Mouse (Mus musculus) left cerebral cortex, adult 9 months (tissue): ENCODE data around the gene Zfp260.
"Not testable (repeated sequence)": the region's sequence is repeated elsewhere in the genome, so short reads cannot be mapped to it uniquely, and the experiment has no call there.

Experiments used
- DNase-seq, 2 experiments: peaks; one replicate each; pipeline ENCODE4 v3.0.0; 2022; ENCODE audit warnings: low spot score in 2 of 2

The Zfp260 gene

DNA sequence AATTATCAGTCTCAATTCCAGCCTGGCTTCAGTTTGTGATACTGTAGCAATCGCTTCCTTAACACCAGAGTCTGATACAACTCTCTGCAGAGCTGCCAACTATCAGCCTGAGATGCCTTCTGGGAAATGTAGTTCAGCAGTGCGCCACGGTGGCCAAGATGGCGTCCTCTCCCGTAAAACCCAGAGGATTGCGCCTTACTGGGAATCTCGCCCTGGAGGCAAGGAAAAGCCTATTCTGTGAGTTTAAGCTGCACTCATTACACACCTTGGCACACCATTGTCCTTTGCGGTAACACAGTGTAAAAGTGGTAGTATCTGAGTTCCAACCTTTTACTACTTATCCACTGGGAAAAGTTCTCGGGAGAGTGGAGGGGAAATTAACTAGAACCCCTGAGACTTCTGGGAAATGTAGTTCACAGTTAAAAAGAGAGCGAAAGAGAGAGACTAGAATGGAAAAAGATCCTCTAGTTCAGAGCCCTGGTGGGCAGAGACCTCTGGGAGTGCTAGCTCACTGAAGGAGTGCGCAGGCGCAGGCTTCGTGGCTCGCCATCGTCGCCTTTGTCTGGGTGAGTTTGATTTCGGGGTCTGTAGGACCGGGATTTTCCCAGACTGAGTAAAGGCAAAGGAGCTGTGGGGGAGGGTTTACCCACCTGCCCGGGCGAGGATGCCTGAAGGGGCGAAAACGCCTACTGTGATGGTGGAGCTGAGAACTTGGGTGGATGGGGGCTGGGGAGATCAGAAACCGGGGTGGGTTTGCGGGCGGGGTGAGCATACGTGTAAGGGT, at the start of gene Zfp260:
Gene Zfp260, plus strand, starts transcription at position 132 of the 784 bp plus-strand sequence.
- peak; percentile 83 to 93 for DNase-seq

DNA sequence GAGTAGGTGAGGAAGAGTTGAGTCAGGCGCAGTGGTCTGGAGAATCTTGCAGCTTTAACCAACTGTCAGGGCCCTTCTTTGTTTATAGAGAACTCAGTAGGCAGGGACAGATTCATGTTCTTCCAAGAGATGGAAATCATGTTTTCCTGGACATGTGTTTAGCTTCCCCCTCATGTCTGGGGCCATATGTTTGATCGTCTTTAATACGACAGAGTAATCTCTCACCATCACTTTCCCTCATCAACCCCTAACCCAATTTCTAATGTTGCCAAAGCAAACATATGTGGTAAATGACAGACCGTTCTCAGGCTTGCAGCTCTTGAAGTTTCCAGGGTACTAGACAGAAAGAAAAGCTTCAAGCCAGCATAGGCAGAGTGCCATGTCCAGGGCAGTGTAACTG, 46.5 kb upstream of the Zfp260 start:
- DNase-seq: no peak

DNA sequence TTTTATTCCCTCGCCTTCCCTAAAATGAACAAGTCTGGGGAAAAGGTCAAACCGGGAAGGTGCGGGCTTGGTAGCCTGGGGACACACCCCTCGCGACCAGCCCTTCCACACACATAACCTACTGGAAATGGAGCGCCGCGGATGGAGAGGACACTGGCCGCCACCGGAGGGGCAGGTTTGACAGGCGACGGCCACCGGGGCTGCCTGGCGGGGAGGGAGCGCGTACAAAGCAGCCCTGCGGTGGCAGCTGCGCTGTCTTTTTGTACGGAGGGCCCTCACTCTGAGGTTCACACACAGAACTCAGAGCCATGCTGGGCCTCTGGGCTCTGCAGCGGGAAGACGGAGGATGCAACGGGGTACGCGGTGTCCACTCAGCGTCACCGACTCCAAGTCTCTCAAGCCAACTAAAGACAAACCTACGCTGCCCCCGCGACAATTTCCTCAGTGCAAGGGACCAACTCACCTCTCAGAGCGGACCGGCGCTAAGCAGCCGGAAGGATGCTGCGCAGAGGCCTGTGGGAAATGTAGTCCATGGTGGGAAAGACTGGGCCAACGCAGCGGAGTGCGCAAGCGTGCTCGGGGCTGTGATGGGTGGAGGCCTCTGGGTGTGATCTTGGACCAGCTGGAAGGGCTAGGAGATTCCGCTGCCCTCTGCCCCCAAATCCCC, 43.6 kb upstream of the Zfp260 start, which contains the start of gene Zfp14:
Gene Zfp14, minus strand, starts transcription at position 499 of the 667 bp plus-strand sequence.
- DNase-seq: peak; percentile 74 to 92

DNA sequence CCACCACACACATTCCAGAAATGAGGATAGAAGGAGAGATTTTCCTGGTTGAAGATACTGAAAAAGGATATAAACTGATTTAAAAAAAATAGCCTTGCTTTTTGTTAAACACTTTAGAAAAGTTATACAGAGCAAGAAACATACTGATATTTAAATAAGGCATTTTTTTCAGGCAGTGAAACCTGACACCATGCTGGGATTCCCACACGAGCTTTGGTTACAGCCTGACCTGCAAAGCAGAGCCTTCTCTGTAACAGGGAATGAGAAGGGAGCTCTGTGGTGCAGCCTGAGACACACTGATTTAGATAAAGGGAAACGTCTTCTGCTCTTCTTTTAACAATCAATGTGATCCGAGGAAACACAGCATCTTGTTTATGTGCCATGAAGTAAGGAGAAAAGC, 41.0 kb upstream of the Zfp260 start:
- DNase-seq: no peak

DNA sequence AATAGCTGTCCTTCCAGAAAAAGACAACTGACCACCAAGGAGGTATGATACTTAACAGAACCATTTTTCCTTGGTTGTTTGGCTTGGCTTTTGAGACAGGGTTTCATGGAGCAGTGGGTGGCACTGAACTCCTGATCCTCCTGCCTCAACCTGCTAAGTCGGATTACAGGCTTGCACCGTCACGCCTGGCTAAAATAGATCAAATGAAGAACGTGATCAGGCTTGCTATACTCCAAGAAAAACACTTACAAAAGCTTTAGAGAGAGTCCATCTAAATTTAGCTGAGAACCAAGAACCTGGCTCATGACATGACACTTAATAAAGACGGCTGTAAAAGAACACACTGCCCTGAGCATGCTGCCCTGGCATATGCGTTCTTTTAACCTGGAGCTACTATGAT, 34.2 kb upstream of the Zfp260 start:
- no peak for DNase-seq

DNA sequence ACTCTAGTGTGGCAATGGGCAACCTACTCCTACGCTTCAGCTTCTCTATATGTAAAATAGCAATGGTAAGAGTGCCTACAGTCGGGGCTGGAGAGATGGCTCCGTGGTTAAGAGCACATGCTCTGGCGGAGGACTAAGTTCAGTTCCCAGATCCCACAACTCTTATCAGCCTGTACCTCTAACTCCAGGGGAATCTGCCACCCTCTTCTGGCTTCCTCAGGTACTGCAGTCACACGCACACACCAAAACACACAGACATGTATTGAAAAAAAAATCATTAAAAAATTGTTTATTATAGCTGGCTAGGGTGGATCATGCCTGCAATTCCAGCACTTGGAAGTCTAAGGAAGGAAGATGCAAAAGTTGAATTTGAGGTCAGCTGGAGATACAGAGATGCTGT, 32.1 kb upstream of the Zfp260 start:
- no peak for DNase-seq

DNA sequence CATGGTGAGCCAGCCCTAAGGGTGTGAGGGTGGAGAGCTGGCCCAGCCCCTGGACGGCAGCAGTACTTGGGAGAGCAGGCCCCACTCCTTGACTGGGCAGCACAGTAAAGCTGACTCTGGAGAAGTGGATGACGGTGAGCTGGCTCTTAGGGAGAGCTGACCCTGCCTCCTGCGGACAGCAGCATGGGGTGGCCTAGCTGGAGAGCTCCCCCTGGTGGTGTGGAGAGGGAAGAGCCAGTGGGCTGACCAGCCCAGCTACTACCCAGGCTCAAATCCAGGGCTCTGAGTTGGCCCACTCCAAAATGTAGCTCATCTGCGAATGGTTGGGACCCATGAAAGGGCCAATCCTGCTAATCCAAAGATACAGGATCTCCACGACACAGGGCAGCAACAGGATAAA, 30.0 kb upstream of the Zfp260 start:
- no peak for DNase-seq

DNA sequence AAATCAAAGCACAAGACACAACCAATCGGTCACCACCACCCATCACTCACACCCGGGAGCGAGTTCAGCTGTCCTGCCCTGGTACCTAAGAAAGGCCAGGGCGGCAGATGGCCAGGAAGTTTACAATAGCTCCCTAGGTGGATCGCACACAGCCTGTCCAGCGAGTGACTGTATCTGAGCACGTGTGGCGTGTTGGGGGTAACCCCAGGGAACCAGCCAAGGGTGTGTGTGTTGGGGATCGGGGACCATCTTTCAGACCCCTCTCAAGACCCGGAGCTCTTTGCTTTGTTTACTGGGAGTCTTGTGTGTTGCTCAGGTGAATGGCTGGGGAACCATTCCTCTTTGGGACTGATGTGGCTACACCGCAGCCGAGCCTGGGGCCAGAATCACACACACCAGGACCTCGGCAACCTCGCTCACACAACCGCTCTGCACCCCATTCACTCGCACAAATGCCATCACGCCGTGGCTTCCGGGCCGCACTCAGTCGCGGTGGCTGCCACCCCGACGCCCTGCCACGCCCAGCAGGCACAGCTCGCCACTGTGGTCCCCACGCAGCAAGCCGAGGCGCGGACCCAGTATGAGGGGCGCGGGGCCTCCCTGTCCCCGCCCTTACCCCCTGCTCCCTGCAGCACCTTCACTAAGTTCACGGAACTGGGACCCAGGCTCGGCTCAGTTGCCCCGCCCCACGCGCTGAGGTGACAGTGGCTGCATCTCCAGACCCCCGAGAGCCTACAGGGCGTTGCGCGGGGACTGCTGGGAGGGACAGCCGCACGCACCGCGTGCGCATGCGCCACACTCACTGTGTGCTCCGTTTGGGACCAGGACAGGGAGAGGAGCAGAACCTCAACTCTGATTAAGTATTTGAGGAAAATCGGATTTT, 22.2 kb upstream of the Zfp260 start, which contains the start of gene Zfp82:
Gene Zfp82, minus strand, starts transcription at position 755 of the 883 bp plus-strand sequence.
- DNase-seq: peak in 1 of 2 experiments; percentile 82

DNA sequence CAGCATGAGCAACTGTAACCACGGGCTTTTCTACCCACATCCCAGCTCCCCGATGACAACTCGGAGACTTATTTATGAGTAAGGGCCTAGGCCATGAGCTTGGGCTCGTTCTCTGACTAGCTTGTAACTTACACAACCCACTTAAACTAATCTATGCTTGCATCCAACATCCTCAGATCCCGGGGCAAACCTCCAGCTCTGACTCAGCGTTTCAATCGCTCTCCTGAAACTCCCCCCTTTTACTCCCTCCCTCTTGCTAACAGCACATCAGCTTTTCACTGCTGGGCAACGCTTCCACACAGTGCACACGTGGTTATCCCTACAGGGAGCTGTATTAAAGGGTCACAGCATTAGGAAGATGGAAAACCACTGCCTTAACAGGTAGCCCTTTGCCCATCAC, 8.1 kb upstream of the Zfp260 start:
- peak in 1 of 2 experiments; percentile 72 for DNase-seq

DNA sequence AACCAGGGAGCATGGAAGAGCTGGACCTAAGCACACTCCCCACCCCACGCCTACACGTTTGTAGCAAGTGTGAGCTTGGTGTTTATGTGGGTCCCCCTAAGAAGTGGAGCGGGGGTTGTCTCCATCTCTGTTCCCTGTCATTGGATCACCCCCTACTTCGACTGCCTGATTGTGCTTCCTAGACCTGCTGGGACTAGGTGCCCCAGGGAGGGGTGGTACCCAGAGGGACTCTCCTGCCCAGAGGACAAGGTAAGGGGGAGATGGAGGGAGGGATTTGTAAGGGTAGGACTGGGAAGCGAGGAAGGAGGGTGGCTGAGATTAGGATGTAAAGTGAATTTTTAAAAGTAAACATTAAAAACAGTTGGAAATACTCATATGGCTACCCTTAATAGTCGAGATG, 5.2 kb upstream of the Zfp260 start:
- no peak for DNase-seq

DNA sequence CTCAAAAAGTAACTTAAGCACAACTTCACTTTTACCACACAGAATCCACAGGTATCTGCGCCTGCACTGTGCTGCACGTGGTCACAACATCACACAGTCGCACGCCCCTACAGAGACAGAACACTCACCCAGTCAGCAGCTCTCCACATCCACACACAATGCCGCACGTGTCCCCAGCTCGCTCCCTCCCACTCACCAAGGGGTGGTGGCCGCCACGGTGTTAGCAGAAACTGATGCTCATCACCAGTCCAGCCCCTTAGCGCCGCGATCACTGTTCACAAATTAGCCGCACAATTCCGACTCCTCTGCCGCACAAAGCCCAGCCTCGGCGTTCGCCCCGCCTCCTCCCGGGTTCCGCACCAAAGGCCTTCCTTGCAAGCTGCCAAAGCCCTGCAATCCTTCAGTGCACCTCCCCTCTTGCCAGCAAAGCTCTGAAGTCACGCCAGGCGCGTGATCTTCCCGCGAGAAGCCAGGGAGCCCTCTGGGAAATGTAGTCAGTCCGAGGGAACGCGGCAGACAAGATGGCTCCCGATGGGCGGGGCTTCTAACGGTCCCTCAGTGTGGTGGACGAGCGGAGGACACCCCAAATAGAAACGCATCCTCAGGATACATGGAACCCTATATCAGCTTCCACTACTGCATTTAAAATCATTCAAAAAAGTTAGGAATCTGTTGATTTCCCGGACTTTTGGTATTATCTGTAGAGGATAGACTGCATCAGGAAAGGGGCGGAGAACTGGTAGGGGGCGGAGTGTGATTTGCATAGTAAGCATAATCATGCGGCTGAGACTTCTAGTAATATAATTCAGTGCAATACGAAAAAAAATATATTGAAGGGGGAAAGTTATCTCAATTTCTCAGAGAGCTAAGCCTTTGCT, 4.2 kb upstream of the Zfp260 start, which contains the start of the genes Gm26920 and Zfp566:
Gene Gm26920, minus strand, starts transcription at position 319 of the 878 bp plus-strand sequence.
Gene Zfp566, minus strand, starts transcription at position 436 of the 878 bp plus-strand sequence.
- peak; percentile 90 to 98 for DNase-seq

DNA sequence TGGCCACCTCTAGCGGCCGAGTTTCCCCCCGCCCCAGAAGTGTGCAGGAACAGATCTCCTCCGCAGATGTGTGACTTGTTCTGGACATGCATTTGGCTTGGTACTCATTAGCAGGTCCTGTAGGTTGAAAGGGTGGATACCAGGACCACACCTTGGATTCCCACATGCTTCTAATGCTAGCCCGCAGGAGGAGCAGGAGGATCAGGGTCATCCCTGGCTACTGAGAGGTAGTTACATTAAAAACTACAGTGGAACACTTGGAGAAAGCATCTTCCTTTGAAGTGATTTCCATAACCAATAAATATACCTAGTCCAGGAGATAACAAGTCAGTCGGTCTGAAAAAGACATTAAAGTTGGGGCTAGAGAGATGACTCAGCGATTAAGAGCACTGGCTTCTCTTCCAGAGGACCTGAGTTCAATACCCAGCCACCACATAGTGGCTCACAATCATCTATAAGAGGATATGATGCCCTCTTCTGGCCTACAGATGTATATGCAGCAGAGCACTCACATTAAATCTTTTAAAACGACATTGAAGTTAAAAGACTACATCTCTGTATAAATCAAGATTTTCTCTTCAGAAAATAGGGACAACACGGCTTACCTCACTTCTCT, 3.5 kb upstream of the Zfp260 start:
- no peak for DNase-seq

DNA sequence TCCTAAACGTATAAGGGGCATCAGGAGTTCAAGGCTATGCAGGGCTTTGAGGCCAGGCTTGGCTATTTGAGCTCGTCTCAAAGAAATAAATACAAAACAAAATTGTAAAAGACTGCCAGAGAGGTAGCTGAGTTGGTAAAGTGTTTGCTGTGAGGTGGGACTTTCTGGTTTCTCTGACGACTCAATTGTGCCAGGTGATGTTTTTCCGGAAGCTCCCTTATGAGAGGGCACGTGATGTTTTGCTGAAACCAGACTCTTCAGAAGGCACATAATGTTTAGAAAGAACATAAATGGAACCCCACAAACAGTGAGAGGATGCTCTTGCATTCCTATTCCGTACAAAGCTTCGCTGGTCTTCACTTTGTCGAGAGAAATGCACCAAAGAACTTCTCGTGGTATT, 1.9 kb upstream of the Zfp260 start:
- no peak for DNase-seq

DNA sequence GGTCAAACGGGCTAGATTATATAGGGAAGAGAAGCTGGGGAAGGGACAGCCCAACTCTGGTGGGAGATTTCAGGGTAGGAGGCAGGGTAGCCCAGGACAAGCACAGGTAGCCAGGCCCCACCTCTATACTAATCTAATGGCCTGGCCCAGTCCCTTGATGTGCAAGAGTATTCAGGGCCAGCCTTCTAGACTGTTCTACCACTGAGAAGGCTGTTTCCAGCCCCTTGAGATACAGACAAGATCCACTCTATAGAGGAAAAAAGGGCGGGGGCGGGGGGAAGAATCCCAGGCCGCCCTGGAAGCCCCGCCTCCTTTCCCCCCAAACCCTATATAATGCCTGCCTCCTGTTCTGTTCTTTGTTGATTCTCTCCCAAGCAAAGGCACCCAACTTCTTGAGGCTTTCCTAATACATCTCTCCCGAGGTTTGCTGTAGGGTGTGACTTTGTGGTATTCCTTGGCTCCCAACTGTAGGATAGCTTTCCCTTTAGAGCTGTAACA, 610 bp upstream of the Zfp260 start:
- DNase-seq: no peak

DNA sequence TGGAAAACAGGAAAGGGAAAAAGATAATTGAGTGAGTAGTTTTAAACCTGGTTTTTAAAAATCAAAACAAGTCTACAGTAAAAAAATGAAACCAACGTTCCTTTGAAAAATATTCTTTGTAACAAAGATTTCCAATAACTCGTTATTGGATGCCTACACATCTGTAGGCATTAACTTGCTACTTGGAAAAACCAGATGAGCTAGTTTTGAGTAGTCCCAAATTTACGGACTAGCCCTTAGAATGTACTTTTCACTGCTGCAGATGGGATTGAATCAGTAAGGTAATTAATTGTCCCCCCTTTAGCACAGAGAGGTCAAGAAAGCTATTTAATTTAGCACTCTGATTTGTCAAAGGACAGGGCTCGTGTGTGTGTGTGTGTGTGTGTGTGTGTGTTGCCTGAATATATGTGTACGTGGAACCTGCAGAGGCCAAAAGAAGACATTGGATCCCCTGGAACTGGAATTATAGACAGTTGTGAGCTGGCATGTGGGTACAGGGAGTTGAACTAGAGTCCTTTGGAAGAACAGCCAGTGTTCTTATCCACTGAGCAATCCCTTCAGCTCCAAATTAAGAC, 1.1 kb downstream of the Zfp260 start:
- no peak for DNase-seq

DNA sequence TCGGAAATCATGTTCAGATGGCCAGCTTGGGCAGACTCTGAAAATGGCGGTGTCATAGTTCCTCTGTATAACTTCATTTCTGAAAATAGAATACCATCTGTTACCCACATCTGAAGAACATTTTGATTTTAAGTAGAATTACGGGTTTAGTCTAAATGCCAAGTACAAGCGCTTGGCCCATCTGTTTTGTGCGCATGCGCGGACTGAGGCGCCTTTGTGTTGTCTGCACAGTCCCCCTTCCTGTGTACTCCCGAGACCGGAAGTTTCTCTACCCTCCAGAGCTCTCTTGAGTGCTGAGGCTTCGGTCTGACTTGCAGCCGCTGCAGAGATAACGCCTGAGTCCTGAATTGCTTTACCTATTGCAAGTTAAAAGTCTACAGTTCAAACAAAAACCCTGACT, 4.7 kb downstream of the Zfp260 start:
- DNase-seq: peak; percentile 66 to 86

DNA sequence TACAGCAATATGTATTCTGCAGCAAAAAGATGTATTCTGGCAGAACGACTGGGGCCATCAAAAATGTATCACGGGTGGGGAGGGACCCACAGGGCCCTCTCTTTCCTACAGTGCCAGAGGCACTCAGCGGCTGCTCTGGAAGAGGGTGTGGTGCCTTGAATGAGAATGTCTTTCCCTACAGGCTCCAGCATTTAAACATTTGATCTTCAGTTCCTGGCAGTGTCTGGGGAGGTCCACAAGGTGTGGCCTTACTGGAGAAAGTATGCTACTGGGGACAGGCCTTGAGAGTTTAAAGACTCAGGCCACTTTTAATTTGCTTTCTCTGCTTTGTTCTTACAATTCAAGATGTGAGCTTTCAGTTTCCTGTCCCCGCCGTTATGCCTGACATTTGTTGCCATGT, 21.5 kb downstream of the Zfp260 start:
- DNase-seq: no peak

DNA sequence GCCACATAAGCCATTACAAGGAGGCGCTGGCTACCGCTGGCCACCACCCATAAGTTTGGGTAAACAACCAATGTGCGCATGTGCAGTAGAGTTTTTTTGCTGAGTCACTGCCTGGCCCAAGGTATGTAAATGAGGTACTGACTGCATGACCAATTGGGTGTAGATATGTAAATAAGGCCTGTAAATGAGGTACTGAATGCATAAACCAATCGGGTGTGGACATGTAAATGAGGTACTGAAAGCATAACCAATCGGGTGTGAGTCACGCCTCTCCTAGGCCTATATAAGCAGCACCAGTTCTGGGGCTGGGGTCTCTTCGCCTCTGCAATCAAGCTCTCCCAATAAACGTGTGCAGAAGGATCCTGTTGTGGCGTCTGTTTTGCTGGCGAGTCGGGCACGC, 23.4 kb downstream of the Zfp260 start:
- DNase-seq: not testable (repeated sequence)

DNA sequence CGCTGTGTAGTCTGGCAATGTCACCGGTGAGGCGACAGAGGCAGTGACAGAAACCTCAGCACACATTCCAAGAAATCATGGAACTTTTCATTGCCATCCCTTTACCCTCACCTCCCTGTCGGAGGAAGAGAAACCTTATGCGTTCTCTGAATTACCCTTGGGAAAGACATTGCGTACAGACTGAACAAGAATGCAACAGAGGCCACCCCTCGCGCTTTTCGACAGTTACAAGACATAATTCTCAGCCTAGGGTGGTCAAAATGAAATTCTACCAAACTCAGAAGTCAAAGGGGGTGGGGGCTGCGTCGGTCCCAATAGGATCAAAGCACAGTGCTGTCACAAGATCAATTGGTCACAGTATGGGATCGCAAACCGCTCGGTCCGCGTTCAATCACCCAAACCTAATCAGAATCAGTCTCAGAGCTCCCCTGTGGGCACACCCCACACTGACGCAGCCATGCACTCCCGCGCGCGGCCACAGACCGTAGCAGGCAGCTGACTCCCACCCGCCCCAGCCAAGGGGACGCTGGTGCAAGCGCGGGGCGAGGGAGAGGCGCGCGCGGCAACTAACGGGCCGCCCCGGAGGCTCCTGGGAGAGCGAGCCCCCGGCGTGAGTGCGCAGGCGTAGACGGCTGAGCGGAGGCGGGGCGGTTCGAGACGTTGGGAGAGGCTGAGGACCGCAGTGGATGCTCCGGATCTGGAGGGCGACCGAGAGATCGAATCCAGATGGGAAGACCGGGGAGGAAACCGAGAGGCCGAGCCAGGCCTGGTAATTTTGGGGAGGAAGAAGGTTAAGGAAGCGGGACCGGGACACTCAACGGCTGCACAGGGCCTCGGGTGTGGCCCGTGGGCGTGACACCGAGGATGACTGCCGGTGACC, 27.0 kb downstream of the Zfp260 start, which contains the start of gene Zfp382:
Gene Zfp382, plus strand, starts transcription at position 635 of the 880 bp plus-strand sequence.
- DNase-seq: peak; percentile 59 to 89
